Mouse (Mus musculus) G1E (cell line): ENCODE results near the gene Arhgef11. TPM values are rescaled to one million over a fixed set of nuclear protein-coding genes. Genes with fewer than 3 reads are reported as not detected.
"Not testable (repeated sequence)": the region's sequence is repeated elsewhere in the genome, so short reads cannot be mapped to it uniquely, and the experiment has no call there.

Source experiments
- ATAC-seq: 2 replicates; pipeline ENCODE4 v1.8.0; 2016; ENCODE audit warnings: mild to moderate bottlenecking; ENCODE audit not compliant: insufficient number of reproducible peaks, poor library complexity, low FRiP score, severe bottlenecking; ENCODE audit errors: extremely low read depth
- DNase-seq: peaks from one replicate; pipeline ENCODE4 v3.0.0; 2012; ENCODE audit warnings: low spot score
- H3K27me3 ChIP-seq: 2 replicates; pipeline ENCODE4 v1.6.1; 2012; ENCODE audit warnings: mild to moderate bottlenecking, low read length, inconsistent platforms; ENCODE audit not compliant: insufficient read depth
- H3K36me3 ChIP-seq: replicated peaks from 2 replicates; pipeline ENCODE3; 2012; ENCODE audit warnings: mild to moderate bottlenecking, inconsistent platforms
- H3K4me1 ChIP-seq: 2 replicates; pipeline ENCODE4 v1.6.1; 2012; ENCODE audit warnings: low read depth, low read length, inconsistent platforms, mixed read lengths; ENCODE audit not compliant: insufficient read depth
- H3K4me3 ChIP-seq: 2 replicates; pipeline ENCODE4 v1.5.1; 2012; ENCODE audit warnings: low read depth, mild to moderate bottlenecking, inconsistent platforms, low read length, moderate library complexity, mixed read lengths
- H3K9me3 ChIP-seq: replicated peaks from 2 replicates; pipeline ENCODE4 v1.6.1; 2012; ENCODE audit warnings: inconsistent platforms
- CTCF ChIP-seq: IDR thresholded peaks from 2 replicates; pipeline ENCODE4 v1.5.1; 2012; ENCODE audit warnings: low read depth, low read length, inconsistent platforms, mixed read lengths
- GATA1 ChIP-seq: IDR thresholded peaks from 2 replicates; pipeline ENCODE4 v1.6.1; 2012; ENCODE audit warnings: borderline replicate concordance, low read length, inconsistent platforms, mixed read lengths
- GATA2 ChIP-seq: IDR thresholded peaks from 2 replicates; pipeline ENCODE4 v1.6.1; 2012; ENCODE audit warnings: low read depth, low read length, inconsistent platforms, borderline replicate concordance
- POLR2AphosphoS5 ChIP-seq: IDR thresholded peaks from 2 replicates; pipeline ENCODE4 v1.6.1; 2012; ENCODE audit warnings: low read depth, low read length, inconsistent platforms; ENCODE audit not compliant: insufficient replicate concordance
- TAL1 ChIP-seq: conservative IDR thresholded peaks from 2 replicates; pipeline ENCODE4 v1.6.1; 2012; ENCODE audit warnings: low read depth, low read length, inconsistent platforms, mixed read lengths
- polyA plus RNA-seq: library from polyadenylated mRNA; stranded (reverse); fragments of >175 nt; gene quantifications from 2 replicates; pipeline ENCODE4 v1.2.3, GENCODE M21; 2012
- total RNA-seq, 2 experiments: library from RNA; stranded (forward) in 1 of 2; stranded (reverse) in 1 of 2; fragments of 200-1000 nt in 1 of 2; fragments of >200 nt in 1 of 2; fragmentation: Nextera tagmentation in 1 of 2; gene quantifications; 2 replicates each; pipeline ENCODE4 v1.2.3; 2014 to 2017

Arhgef11 gene
- total RNA-seq (2014; fragmentation: Nextera tagmentation): 11.4 and 14.4 TPM in 2 replicates
- total RNA-seq (2017): 9.4 and 14.5 TPM in 2 replicates
- polyA plus RNA-seq: 3.2 and 5.1 TPM in 2 replicates

DNA sequence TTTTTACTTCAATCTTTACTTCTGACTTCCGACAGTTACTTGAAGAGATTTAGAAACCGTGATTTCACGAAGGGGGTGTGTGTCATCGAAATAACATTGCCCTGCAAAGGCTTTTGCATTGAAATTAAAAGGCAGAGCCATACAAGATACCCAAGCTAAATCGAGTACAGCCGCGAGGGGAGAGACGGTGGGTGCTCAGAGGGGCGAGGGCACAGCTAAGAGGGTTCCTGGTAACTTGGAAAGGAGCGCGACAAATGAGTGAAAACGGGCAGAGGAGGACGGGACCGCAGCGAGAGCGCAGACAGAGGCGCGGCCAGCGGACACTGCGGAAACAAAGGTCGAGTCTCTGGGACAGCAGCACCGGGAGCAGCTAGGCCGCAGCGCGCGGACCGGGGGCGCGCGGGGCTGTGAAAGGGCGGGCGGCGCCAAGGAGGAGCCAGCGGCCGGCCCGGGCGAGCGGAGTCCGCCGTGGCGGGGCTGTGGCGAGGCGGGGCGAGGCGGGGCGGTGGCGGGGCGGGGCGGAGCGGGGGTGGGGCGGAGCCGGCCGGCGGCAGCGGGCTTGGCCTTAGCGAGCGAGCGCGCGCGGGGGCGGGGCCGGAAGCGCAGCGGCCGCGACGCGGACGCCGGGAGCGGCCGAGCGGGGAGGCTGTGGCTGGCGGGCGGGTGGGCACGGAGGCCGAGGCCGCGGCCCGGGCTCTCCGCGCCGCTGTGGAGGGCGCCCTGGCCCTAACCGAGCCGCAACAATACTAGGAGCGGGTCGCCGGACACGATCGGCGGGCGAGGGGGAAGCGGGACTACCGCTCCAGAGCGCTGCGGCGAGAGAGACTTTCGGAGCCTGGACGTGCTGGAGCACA, at the start of gene Arhgef11:
Gene Arhgef11, plus strand, starts transcription at position 603 of the 854 bp plus-strand sequence.
- Histone ChIP-seq H3K4me3 (peak within 1 kb of the TSS; percentile 85), H3K27me3 (peaks cover 28% of the 10 kb centered on the region), H3K9me3 (no peaks in the 10 kb centered on the region), H3K36me3 (peaks cover 5% of the 10 kb centered on the region), H3K4me1 (peaks cover 36% of the 10 kb centered on the region)
- peak; percentile 87 for DNase-seq
- no peak for TF ChIP-seq TAL1
- TF ChIP-seq POLR2AphosphoS5: no peak
- no peak for TF ChIP-seq GATA1
- TF ChIP-seq GATA2: no peak
- no peak for TF ChIP-seq CTCF
- ATAC-seq: peak; percentile 40; the same call in 1 of the 2 replicates

DNA sequence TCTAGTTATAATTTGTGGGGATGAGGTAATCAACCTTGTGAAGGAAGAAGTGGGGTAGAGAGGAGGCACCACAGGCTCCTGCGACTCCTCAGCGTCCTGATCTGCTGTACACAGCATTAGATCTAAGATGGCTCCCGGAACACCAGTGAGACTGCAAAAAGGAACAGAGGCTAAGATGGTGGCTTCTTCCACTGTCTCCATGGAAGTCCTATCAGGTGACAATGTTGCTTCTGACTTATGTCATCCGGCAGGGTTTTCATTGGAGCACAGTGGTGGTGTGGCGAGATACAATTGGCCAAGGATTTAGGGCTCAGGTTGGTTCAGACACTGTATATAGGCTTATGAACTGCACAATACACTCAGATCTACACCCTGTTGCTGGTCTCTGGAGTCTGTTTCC, 48.7 kb upstream of the Arhgef11 start:
- DNase-seq (no peak), ATAC-seq (no peak)
- H3K4me3 ChIP-seq: no peak overlapping the region
- no peaks in the 10 kb centered on the region for H3K9me3 ChIP-seq
- H3K36me3 ChIP-seq: no peaks in the 10 kb centered on the region
- no peak for TF ChIP-seq TAL1
- TF ChIP-seq POLR2AphosphoS5: no peak
- TF ChIP-seq CTCF: no peak
- no peak for TF ChIP-seq GATA1
- no peak for TF ChIP-seq GATA2
- H3K4me1 ChIP-seq: no peaks in the 10 kb centered on the region; the same call in 1 of the 2 replicates
- peaks cover 11% of the 10 kb centered on the region for H3K27me3 ChIP-seq

DNA sequence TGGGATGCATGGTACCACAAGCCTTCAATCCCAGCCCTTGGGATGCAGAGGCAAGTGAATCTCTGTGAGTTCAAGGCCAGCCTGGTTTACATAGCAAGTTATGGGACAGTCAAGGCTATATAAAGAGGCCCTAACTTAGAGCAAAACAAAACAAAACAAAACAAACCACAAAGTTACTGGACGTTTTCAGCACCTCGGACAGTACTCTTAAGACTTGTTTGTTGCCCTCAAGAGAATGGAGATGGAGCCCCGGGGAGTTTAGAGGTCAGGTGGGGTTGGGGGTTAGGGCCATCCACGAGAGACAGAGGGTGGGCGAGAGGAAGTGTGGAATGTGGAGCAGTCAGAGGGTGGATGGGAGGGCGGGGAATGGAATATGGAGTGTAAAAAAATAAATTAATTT, 41.6 kb upstream of the Arhgef11 start:
- peaks cover 3% of the 10 kb centered on the region; the same call in 1 of the 2 replicates for H3K27me3 ChIP-seq
- TF ChIP-seq GATA1 (no peak), GATA2 (no peak), TAL1 (no peak), CTCF (no peak), POLR2AphosphoS5 (no peak)
- no peaks in the 10 kb centered on the region for H3K36me3 ChIP-seq
- no peak overlapping the region for H3K4me3 ChIP-seq
- H3K4me1 ChIP-seq: no peaks in the 10 kb centered on the region
- ATAC-seq: no peak
- H3K9me3 ChIP-seq: no peaks in the 10 kb centered on the region
- no peak for DNase-seq

DNA sequence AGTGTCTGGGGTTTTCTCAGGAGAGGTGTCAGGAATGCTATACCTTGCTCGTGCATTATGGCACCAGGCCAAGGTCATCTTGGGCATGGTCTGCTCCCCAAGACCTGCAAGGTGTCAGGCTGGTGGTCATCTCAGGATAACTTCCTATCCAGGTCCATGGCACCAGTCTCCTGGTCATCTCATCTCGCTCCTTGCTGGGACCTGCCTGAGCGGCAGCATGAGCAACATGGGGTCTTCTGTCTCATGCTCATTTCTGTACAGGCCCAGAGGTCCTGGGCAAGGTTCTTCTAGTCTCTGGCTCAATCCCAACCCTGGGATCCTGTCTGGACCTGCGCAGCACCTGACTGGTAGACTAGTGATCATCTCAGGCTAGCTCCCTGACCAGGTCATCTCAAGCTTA, 35.1 kb upstream of the Arhgef11 start:
- no peaks in the 10 kb centered on the region for H3K9me3 ChIP-seq
- DNase-seq: no peak
- ATAC-seq: no peak
- no peaks in the 10 kb centered on the region for H3K4me1 ChIP-seq
- H3K4me3 ChIP-seq: no peak overlapping the region
- H3K27me3 ChIP-seq: 0 out of 2 replicates have a peak, but pooled peaks cover 4% of the 10 kb centered on the region
- TF ChIP-seq POLR2AphosphoS5 (no peak), CTCF (no peak), TAL1 (no peak), GATA2 (no peak)
- H3K36me3 ChIP-seq: no peaks in the 10 kb centered on the region

DNA sequence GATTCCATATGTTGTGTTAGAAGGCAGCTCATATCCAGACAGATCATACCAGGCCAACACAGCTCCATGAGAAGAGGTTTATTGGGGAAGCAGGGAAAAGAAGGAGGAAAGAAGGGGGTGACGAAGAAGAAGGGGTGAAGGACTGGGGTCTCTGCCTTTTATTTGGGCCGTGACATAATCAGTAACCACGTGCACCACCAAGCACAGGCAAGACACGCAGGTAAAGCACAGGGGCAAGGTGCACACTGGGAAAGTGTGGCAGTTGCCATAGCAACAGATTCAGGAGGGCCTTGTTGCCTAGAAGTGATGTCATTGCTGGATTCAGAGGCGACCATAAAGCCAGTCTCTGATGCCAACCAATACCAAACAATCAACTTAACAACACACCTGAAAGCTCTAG, 23.6 kb upstream of the Arhgef11 start:
- no peak for DNase-seq
- no peak overlapping the region for H3K4me3 ChIP-seq
- TF ChIP-seq POLR2AphosphoS5 (no peak), CTCF (no peak), GATA2 (no peak), GATA1 (no peak), TAL1 (no peak)

DNA sequence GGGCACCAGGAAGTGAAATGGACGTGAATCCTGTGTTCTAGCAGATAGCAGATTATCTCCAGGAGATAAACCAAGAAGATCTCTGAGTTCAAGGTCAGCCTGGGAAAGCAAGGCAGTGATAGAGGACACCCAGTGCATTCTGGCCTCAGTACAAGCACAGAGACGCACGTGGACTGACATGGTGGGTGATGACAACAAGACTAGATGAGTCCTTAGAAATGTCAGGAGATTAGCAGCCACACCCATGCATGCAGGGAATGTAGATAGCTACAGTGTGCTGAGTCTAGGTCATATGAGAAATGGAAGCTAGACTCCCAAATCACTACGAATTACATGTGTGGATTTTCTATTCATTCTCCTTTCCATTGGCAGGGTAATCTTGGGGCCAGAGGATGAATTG, 22.0 kb upstream of the Arhgef11 start:
- H3K27me3 ChIP-seq, H3K36me3 ChIP-seq, H3K9me3 ChIP-seq, H3K4me3 ChIP-seq, DNase-seq, H3K4me1 ChIP-seq, ATAC-seq: not testable (repeated sequence)

More for the DNA sequence above, 23.6 kb upstream of the Arhgef11 start:
- ATAC-seq: no peak
- H3K27me3 ChIP-seq: no peaks in the 10 kb centered on the region
- H3K9me3 ChIP-seq: no peaks in the 10 kb centered on the region
- H3K4me1 ChIP-seq: no peaks in the 10 kb centered on the region
- H3K36me3 ChIP-seq: no peaks in the 10 kb centered on the region

DNA sequence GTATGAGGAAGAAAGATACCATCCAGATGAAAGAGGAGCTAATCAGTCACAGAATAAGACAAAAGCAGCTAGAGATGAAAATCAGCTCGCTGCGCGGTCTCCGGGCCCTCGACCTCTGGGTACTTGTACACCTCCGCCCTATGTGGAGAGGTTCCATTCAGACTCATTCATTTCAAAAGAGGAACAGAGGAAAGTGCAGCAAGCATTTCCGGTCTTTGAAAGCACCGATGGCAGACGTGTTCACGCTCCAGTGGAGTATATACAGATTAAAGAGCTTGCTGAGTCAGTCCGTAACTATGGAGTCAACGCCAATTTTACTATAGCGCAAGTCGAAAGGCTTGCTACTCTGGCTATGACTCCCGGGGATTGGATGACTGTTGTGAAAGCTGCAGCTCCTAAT, 16.3 kb upstream of the Arhgef11 start:
- not testable (repeated sequence) for ATAC-seq, H3K36me3 ChIP-seq, DNase-seq, H3K9me3 ChIP-seq, H3K4me3 ChIP-seq, H3K4me1 ChIP-seq, H3K27me3 ChIP-seq
